Mouse (Mus musculus) midbrain, embryonic 10.5 days (tissue): ENCODE data around the gene Hnrnpd. TPM values are rescaled to one million over a fixed set of nuclear protein-coding genes. Genes with fewer than 3 reads are reported as not detected.
A peak's percentile ranks its signal among the peaks of the same experiment; 100 is the strongest.

ENCODE experiments used
- DNase-seq: peaks from one replicate; pipeline ENCODE4 v3.0.0-alpha.2; 2017; ENCODE audit warnings: low spot score
- H3K27ac ChIP-seq: fragments of 300-500 bp; sonication (generic); replicated peaks from 2 replicates; pipeline ENCODE4 v1.5.1; 2016; ENCODE audit warnings: mild to moderate bottlenecking
- H3K27me3 ChIP-seq: fragments of 300-500 bp; sonication (generic); 2 replicates; pipeline ENCODE4 v1.6.1; 2016; ENCODE audit warnings: low read depth, mild to moderate bottlenecking; ENCODE audit not compliant: poor library complexity, severe bottlenecking
- H3K36me3 ChIP-seq: fragments of 300-500 bp; sonication (generic); 2 replicates; pipeline ENCODE4 v1.6.1; 2016; ENCODE audit warnings: mild to moderate bottlenecking, moderate library complexity
- H3K4me1 ChIP-seq: fragments of 300-500 bp; sonication (generic); 2 replicates; pipeline ENCODE4 v1.6.1; 2016
- H3K4me3 ChIP-seq: fragments of 300-500 bp; sonication (generic); 2 replicates; pipeline ENCODE4 v1.5.1; 2016; ENCODE audit warnings: mild to moderate bottlenecking, moderate library complexity
- H3K9me3 ChIP-seq: fragments of 300-500 bp; sonication (generic); replicated peaks from 2 replicates; pipeline ENCODE4 v1.6.1; 2016; ENCODE audit warnings: mild to moderate bottlenecking
- WGBS: fragments of 180-500 bp; shearing (Covaris S2); methylation state at CpG from one replicate; pipeline ENCODE4 v1.1.7; 2016; 5-methylcytosine and 5-hydroxymethylcytosine counted together
- polyA plus RNA-seq: library from polyadenylated mRNA; unstranded; fragments of >200 nt; fragmentation: Nextera tagmentation; extraction: Ambion mirVana; gene quantifications from 2 replicates; pipeline ENCODE4 v1.2.1, GENCODE M21; 2016

The Hnrnpd gene
- polyA plus RNA-seq, 1 experiment from 2014 or later: 207 TPM

GRCm38 (mm10) chr5:99952513-99952912 is 26.2 kb downstream of the Hnrnpd start:
- Histone ChIP-seq H3K27me3 (no peaks in the 10 kb centered on the region), H3K27ac (no peak overlapping the region), H3K4me3 (no peak overlapping the region), H3K4me1 (peaks cover 20% of the 10 kb centered on the region), H3K9me3 (no peaks in the 10 kb centered on the region), H3K36me3 (peaks cover 28% of the 10 kb centered on the region)
- DNase-seq: no peak
- 93% methylated on average over 5 of the region's 5 CpGs for WGBS

- 52% methylated on average over 10 of the region's 10 CpGs for WGBS
- Histone ChIP-seq H3K27me3 (no peaks in the 10 kb centered on the region), H3K36me3 (peaks cover 25% of the 10 kb centered on the region), H3K4me1 (peaks cover 9% of the 10 kb centered on the region; the same call in 1 of the 2 replicates), H3K9me3 (peaks cover 23% of the 10 kb centered on the region), H3K27ac (no peak overlapping the region), H3K4me3 (no peak overlapping the region)
- DNase-seq: no peak
Observed at GRCm38 (mm10) chr5:99941776-99942502, 36.8 kb downstream of the Hnrnpd start.

GRCm38 (mm10) chr5:99941273-99941672 is 37.5 kb downstream of the Hnrnpd start:
- Histone ChIP-seq H3K27ac (no peak overlapping the region), H3K4me3 (no peak overlapping the region), H3K36me3 (peaks cover 24% of the 10 kb centered on the region), H3K9me3 (peaks cover 20% of the 10 kb centered on the region), H3K27me3 (no peaks in the 10 kb centered on the region), H3K4me1 (peaks cover 9% of the 10 kb centered on the region; the same call in 1 of the 2 replicates)
- 84% methylated on average over 10 of the region's 10 CpGs for WGBS
- no peak for DNase-seq

- peaks cover 9% of the 10 kb centered on the region; the same call in 1 of the 2 replicates for H3K4me1 ChIP-seq
- no peak overlapping the region for H3K4me3 ChIP-seq
- H3K27ac ChIP-seq: no peak overlapping the region
- H3K9me3 ChIP-seq: peaks cover 9% of the 10 kb centered on the region
- 84% methylated on average over 3 of the region's 3 CpGs for WGBS
- H3K36me3 ChIP-seq: peaks cover 6% of the 10 kb centered on the region
- no peaks in the 10 kb centered on the region for H3K27me3 ChIP-seq
- no peak for DNase-seq
Observed at GRCm38 (mm10) chr5:99939440-99939839, 39.3 kb downstream of the Hnrnpd start.

GRCm38 (mm10) chr5:99931910-99932309 is 46.8 kb downstream of the Hnrnpd start:
- 87% methylated on average over 6 of the region's 6 CpGs for WGBS
- Histone ChIP-seq H3K36me3 (no peaks in the 10 kb centered on the region), H3K4me1 (no peaks in the 10 kb centered on the region)

GRCm38 (mm10) chr5:99927951-99928350 is 50.8 kb downstream of the Hnrnpd start:
- Histone ChIP-seq H3K4me3 (no peak overlapping the region), H3K27me3 (no peaks in the 10 kb centered on the region), H3K36me3 (no peaks in the 10 kb centered on the region), H3K9me3 (no peaks in the 10 kb centered on the region), H3K27ac (no peak overlapping the region), H3K4me1 (no peaks in the 10 kb centered on the region)
- WGBS: 55% methylated on average over 4 of the region's 4 CpGs
- peak; percentile 39 for DNase-seq

More at GRCm38 (mm10) chr5:99931910-99932309, 46.8 kb downstream of the Hnrnpd start:
- Histone ChIP-seq H3K4me3 (no peak overlapping the region), H3K9me3 (no peaks in the 10 kb centered on the region), H3K27me3 (no peaks in the 10 kb centered on the region), H3K27ac (no peak overlapping the region)
- no peak for DNase-seq

GRCm38 (mm10) chr5:99922033-99922432 is 56.7 kb downstream of the Hnrnpd start:
- Histone ChIP-seq H3K27ac (no peak overlapping the region), H3K4me1 (no peaks in the 10 kb centered on the region)
- DNase-seq: no peak

GRCm38 (mm10) chr5:99915494-99915893 is 63.2 kb downstream of the Hnrnpd start:
- WGBS: 47% methylated on average over 7 of the region's 7 CpGs
- Histone ChIP-seq H3K27me3 (no peaks in the 10 kb centered on the region), H3K36me3 (no peaks in the 10 kb centered on the region), H3K27ac (no peak overlapping the region), H3K4me3 (no peak overlapping the region), H3K4me1 (no peaks in the 10 kb centered on the region; the same call in 1 of the 2 replicates), H3K9me3 (no peaks in the 10 kb centered on the region)
- DNase-seq: no peak

More at GRCm38 (mm10) chr5:99922033-99922432, 56.7 kb downstream of the Hnrnpd start:
- WGBS: 89% methylated on average over 8 of the region's 8 CpGs
- H3K9me3 ChIP-seq: no peaks in the 10 kb centered on the region
- H3K4me3 ChIP-seq: no peak overlapping the region
- no peaks in the 10 kb centered on the region for H3K36me3 ChIP-seq
- no peaks in the 10 kb centered on the region for H3K27me3 ChIP-seq

- 7% methylated on average over 49 of the region's 49 CpGs for WGBS
- Histone ChIP-seq H3K36me3 (no peaks in the 10 kb centered on the region), H3K4me3 (peak within 1 kb of the TSS; percentile 71), H3K27ac (peak within 1 kb of the TSS; percentile 96), H3K27me3 (peaks cover 4% of the 10 kb centered on the region; the same call in 1 of the 2 replicates), H3K9me3 (no peaks in the 10 kb centered on the region), H3K4me1 (peaks cover 5% of the 10 kb centered on the region)
- DNase-seq: peak; percentile 95
Observed at GRCm38 (mm10) chr5:99906181-99906956, 72.4 kb downstream of the Hnrnpd start, which contains the start of gene Vamp9. Vamp9 (plus strand) TSS chr5:99906254.

Other genes starting within 250 kb of the Hnrnpd start
- gene Rasgef1b, start 249.9 kb downstream of the Hnrnpd start, polyA plus RNA-seq: 9.0 and 15.4 TPM in 2 replicates
- gene Vamp9, start 72.7 kb downstream of the Hnrnpd start, polyA plus RNA-seq: 0.33 and 0.37 TPM in 2 replicates
- 1.8 and 2.4 TPM in 2 replicates for gene 4930524J08Rik, start 123 bp upstream of the Hnrnpd start, polyA plus RNA-seq
- 234 and 244 TPM in 2 replicates for gene Hnrnpdl, start 60.7 kb upstream of the Hnrnpd start, polyA plus RNA-seq
- 54.6 and 60.4 TPM in 2 replicates for gene Enoph1, start 61.0 kb upstream of the Hnrnpd start, polyA plus RNA-seq
- 3.6 and 3.8 TPM in 2 replicates for gene Tmem150c, start 180.9 kb upstream of the Hnrnpd start, polyA plus RNA-seq